Mouse (Mus musculus) right cerebral cortex, postnatal 4 days (tissue): ENCODE measurements around the gene Cmah.

ENCODE experiments used
- DNase-seq: peaks from one replicate; pipeline ENCODE4 v3.0.0-alpha.2; 2022

Gene Cmah

GRCm38 (mm10) chr13:24327201-24327600 is at the start of gene Cmah:
Cmah (plus strand) TSS chr13:24327404.
- DNase-seq = no peak

DNA sequence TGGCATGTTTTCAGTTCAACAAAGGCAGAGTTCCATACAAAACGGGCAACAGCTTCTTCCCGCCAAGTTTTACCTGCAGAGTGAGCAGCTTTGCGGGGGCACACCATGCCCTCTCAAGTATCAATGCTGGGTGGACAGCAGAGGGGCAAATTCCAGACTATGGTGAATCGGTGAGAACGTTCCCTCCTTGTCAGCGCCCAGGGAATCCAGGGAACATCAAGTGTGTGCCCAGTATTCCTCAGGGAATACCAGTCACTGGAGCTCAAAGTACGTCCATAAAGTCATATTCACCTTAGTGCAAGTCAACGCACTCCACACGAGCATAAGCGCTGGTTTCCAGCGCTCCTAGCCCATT is 47.8 kb upstream of the Cmah start:
- DNase-seq = no peak

- peak; percentile 23 for DNase-seq
Observed at GRCm38 (mm10) chr13:24279762-24280438, 47.3 kb upstream of the Cmah start.

DNA sequence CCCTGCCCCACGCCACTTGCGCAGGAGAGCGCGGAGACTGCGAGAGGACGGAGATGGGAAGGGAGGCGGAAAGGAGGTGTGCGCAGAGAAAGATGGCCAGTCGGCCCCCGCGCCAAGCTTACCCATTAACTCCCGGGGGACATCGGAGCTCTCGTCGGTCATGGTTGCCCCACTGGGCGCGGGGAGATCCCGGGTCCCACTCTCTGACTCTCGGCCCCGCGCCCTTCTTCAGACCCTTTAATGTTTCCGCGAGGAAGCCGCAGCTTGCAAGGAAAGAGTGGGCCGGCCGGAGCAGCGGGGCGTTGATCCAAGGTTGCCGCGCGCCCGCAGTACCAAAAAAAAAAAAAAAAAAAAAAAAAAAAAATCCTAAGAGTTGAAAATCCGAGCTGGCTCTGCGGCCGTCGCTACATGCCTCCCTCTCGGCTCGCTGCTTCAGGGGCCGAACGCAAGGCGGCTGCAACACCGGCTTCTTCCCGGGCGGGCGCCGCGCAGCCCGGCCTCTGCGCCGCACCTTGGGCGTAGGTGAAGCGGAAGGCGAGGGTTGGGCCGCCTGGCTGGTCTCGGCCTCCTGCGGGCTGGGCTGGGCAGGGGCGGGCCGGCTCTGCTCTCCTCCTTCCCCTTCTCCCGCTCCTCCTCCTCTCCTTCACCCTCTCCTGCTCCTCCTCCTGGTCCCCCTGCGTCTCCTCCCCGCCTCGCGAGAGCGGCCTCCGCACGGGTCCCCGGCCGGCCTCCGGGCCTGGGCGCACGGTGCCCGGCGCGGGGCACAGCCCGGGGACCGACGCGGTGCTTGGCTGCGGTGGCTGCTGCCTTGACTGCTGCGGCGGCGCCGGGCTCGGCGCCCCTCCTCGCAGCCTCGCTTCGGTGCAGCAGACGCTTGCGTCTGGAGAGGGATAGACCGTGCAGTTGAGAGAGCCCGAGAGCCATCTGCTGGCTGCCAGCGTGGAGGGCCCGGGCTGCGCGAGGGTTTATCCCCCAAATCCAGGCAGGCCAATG is 46.5 kb upstream of the Cmah start, which contains the start of gene Carmil1:
TSS of gene Carmil1 (minus strand) at position 357 of the 993 bp plus-strand sequence.
- DNase-seq = peak; percentile 82

GRCm38 (mm10) chr13:24287381-24287780 is 39.8 kb upstream of the Cmah start:
- no peak for DNase-seq

DNA sequence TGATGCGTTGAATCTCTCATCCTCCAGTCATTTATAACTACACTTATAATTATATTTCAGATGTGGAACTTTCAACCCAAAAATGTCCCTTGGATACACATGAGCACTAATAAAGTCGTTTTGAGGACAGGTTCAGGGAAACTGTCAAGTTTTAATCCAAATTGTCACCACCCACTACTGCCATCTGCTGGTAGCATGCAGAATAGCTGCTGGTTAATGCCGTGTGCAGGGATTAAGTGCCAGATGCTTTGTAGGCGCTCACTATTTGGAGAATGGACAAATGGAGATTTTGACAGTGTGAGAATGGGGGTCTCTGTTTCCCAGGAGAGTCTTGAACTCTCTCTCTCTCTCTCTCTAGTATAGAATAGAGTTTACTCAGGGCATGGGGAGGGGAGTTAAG is 30.0 kb upstream of the Cmah start:
- peak; percentile 21 for DNase-seq

DNA sequence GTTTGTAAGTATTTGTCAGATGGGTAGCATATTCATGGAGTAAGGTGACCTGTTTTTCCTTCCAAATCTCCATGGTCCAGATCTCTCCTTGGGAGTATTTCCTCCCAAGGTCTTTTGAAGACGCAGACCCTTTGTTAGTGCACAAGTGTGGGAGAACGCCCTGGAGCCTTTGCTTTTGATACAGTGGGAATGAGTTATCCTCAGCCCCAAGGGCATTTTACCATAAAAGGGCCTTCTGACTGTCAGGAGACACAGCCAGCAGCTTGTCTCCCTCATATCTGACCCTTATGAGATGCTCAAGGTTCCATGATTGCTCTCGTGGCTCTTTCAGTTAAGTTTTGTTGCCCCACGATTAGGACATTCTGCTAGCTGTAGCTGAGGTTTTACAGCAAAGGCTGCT is 21.7 kb upstream of the Cmah start:
- no peak for DNase-seq

GRCm38 (mm10) chr13:24306248-24306647 is 21.0 kb upstream of the Cmah start:
- DNase-seq = no peak

GRCm38 (mm10) chr13:24311011-24311940 is 15.9 kb upstream of the Cmah start:
- no peak for DNase-seq

- DNase-seq = peak; percentile 7
Observed at GRCm38 (mm10) chr13:24316563-24316962, 10.6 kb upstream of the Cmah start.

DNA sequence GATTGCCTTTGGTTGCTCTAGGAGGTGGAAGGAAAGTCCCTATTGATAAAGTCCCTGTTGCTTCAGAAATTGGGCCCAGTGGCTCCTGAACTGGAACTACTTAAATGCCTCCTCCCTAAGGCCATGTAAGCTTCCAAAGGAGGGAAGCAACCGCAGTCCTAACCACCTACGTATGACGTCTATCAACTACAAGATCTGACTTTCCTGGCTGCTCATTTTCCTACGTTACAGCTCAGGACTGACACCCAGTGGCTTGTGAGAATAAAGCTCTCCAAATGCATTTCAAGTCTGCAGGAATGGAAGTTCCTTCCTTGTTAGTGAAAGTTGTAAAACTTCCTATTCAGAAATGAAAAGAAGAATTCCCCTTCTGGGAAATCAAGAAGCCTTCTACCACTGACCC is 8.6 kb upstream of the Cmah start:
- peak; percentile 36 for DNase-seq

DNA sequence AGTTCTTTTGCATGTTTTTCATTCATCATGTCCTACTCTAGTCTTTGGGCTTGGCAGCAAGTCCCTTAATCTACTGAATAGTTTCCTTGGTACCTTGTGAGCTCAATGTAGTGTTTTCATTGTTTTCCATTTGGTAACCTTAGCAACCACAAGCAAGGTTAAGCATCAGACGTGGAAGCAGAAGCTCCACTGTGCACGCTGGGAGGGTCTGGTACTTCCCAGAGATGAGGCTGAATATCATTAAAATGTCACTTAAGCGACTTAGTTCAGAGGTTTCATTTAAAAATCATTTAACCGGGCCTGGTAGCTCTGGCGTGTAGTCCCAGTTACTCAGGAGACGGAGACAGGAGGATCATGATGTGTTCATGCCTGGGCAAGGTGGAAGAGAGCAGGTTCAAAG is 5.9 kb upstream of the Cmah start:
- no peak for DNase-seq

DNA sequence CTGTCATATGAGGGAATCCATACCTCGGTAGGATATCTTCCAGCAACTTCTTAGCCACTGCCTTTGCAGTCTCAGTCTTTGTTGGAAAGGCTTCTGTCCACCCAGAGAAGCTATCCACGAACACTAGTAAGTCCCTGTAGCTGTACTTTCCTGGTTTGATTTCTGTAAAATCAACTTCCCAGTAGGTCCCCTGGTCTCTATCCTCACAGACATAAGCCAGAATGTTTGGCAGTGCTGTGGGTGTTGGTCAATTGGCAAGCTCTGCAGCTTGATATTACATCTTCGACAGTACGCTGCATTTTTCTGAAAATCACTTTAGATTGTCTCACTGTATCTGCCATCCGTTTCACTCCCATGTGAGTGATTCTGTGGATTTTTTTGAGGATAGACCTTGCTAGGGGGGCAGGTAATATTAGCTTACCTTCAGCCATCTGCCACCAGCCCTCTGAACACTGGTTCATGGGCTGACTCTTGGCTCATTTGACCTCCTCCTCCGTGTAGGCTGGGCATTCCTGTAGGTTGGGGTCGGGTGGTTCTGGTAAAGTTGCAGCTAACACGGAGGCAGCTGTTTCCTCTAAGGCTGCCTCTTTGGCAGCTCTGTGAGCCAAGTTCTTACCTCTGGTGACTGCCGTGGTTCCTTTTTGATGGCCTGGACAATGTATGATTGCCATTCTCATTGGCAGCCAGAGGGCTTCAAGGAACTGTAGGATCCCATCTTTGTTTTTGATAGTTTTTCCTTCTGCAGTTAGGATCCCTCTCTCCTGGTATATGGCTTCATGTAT is 1.0 kb downstream of the Cmah start:
- no peak for DNase-seq

DNA sequence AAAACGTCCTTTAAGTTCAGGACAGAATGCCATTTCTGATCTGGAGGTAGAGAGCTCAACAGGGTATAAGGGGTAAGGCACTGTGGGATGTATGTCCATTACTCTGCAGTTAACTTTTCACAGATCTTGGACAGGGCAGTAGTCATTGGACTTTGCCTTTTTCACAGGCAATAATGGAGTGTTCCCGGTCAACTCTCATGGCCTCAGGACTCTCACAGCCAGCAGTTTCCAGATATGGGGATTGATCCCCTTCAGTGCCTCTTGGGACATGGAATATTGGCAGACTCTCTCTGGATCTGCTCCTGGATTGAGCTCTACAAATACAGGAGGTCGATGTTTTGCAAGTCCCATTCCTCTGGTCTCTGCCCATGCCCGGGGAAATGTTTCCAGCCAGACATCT is 2.9 kb downstream of the Cmah start:
- no peak for DNase-seq

GRCm38 (mm10) chr13:24330836-24331523 is 3.8 kb downstream of the Cmah start:
- no peak for DNase-seq

DNA sequence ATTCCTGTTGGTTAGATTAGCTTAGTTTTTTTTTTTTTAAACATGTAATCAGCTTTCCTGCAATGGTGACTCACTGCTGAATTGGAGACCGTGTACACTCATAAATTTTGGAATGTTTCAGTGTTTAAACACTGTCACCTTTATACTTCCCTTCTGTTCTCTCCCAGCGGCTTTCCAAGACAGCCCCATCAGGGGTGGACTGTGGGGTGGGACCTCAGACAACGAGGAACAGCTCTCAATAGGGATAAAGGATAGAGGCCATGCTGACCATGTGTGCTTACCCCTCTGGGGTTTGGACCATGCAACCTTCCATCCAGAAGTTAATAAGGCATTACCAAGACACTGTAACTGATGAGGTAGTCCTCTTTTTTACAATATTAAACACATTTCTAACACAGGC is 5.3 kb downstream of the Cmah start:
- DNase-seq = no peak

DNA sequence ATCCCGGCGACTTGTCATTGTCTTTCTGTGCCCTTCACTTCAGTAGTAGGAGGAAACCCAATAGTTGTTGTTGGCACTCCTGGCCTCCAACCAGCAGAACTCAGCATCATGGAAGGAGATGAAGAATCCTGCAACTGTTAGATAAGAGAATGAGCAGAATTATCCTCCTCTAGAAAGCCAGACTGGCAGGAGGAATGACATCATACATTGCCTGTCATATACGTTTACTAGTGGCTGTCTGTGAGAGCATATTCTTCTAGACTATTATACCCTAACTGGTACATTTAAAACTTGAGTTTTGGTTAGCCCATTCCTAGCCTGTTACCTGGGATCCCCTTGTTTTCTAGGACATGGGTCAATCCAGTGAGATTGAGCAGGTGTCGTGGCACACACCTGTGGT is 9.6 kb downstream of the Cmah start:
- no peak for DNase-seq

- DNase-seq = no peak
Observed at GRCm38 (mm10) chr13:24337874-24338273, 10.7 kb downstream of the Cmah start.

DNA sequence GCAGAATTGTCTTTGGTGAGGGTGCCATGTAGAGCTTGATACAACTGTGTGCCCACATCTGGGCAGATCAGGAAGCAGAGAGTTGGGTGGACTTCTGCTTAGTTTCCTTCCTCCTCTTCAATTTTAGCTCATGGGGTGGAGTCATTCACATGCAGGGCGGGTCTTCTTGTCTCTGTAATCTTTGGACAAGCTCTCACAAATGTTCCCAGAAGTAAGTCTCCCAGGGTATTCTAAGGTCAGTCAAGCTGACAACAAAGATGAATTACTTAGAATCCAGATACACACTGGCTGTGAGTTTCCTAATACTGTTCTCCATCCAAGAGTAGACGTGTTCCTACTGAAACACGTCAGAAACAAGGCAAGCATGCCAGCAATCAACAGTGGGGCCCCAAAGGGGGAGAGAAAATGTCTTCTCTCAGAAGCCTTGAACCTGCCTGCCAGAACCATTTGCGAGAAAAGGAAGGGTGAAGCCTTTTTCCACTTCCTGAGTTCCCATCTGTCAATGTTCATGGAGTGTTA is 11.2 kb downstream of the Cmah start:
- no peak for DNase-seq

- DNase-seq = no peak
Observed at GRCm38 (mm10) chr13:24339907-24340306, 12.7 kb downstream of the Cmah start.

GRCm38 (mm10) chr13:24340462-24340861 is 13.3 kb downstream of the Cmah start:
- DNase-seq = no peak
